Mouse (Mus musculus) heart, embryonic 13.5 days (tissue): Measurements from ENCODE around the gene Slc46a2. TPM values are rescaled to one million over a fixed set of nuclear protein-coding genes. Genes with fewer than 3 reads are reported as not detected.

Experiments
- ATAC-seq: fragments of 200-750 bp; cut with Nextera tagmentation; 2 replicates; pipeline ENCODE4 v1.8.0; 2017; ENCODE audit warnings: moderate TSS enrichment; ENCODE audit not compliant: insufficient number of reproducible peaks, low FRiP score, low TSS enrichment; ENCODE audit errors: extremely low read depth
- H3K27ac ChIP-seq: fragments of 300-500 bp; sonication (generic); replicated peaks from 2 replicates; pipeline ENCODE4 v1.5.1; 2015; ENCODE audit warnings: moderate library complexity, mild to moderate bottlenecking, inconsistent platforms
- H3K27me3 ChIP-seq: fragments of 300-500 bp; sonication (generic); replicated peaks from 2 replicates; pipeline ENCODE4 v1.6.1; 2015; ENCODE audit warnings: mild to moderate bottlenecking, inconsistent platforms
- H3K36me3 ChIP-seq: fragments of 300-500 bp; sonication (generic); 2 replicates; pipeline ENCODE4 v1.6.1; 2015; ENCODE audit warnings: mild to moderate bottlenecking, inconsistent platforms
- H3K4me1 ChIP-seq: fragments of 300-500 bp; sonication (generic); 2 replicates; pipeline ENCODE4 v1.6.1; 2015; ENCODE audit warnings: inconsistent platforms
- H3K4me2 ChIP-seq: fragments of 300-500 bp; sonication (generic); 2 replicates; pipeline ENCODE4 v1.6.1; 2015; ENCODE audit warnings: inconsistent platforms, mild to moderate bottlenecking, moderate library complexity
- H3K4me3 ChIP-seq: fragments of 300-500 bp; sonication (generic); 2 replicates; pipeline ENCODE4 v1.5.1; 2015; ENCODE audit warnings: moderate library complexity, mild to moderate bottlenecking, inconsistent platforms
- H3K9ac ChIP-seq: fragments of 300-500 bp; sonication (generic); 2 replicates; pipeline ENCODE4 v1.6.1; 2015; ENCODE audit warnings: inconsistent platforms, mild to moderate bottlenecking, moderate library complexity
- H3K9me3 ChIP-seq: fragments of 300-500 bp; sonication (generic); 2 replicates; pipeline ENCODE4 v1.6.1; 2016; ENCODE audit warnings: inconsistent platforms
- WGBS: fragments of 180-500 bp; shearing (Covaris S2); methylation state at CpG from one replicate; pipeline ENCODE4 v1.1.7; 2015; ENCODE audit warnings: mixed read lengths; 5-methylcytosine and 5-hydroxymethylcytosine counted together
- polyA plus RNA-seq: library from polyadenylated mRNA; unstranded; fragments of >200 nt; fragmentation: Nextera tagmentation; extraction: Ambion mirVana; gene quantifications from 2 replicates; pipeline ENCODE4 v1.2.1, GENCODE M21; 2015

Gene Slc46a2
- polyA plus RNA-seq, 1 experiment from 2014 or later = 0.74 TPM

- no peak overlapping the region for H3K4me3 ChIP-seq
- H3K4me2 ChIP-seq = no peak overlapping the region
- H3K9me3 ChIP-seq = no peaks in the 10 kb centered on the region
- no peak overlapping the region for H3K9ac ChIP-seq
- no peaks in the 10 kb centered on the region for H3K27me3 ChIP-seq
- peaks cover 37% of the 10 kb centered on the region for H3K4me1 ChIP-seq
- H3K36me3 ChIP-seq = peaks cover 40% of the 10 kb centered on the region
- peak overlapping the region; percentile 72 for H3K27ac ChIP-seq
- peak; percentile 34; the same call in 1 of the 2 replicates for ATAC-seq
- 45% methylated on average over 6 of the region's 6 CpGs for WGBS
Observed at GRCm38 (mm10) chr4:59890086-59890600, 24.7 kb downstream of the Slc46a2 start.

DNA sequence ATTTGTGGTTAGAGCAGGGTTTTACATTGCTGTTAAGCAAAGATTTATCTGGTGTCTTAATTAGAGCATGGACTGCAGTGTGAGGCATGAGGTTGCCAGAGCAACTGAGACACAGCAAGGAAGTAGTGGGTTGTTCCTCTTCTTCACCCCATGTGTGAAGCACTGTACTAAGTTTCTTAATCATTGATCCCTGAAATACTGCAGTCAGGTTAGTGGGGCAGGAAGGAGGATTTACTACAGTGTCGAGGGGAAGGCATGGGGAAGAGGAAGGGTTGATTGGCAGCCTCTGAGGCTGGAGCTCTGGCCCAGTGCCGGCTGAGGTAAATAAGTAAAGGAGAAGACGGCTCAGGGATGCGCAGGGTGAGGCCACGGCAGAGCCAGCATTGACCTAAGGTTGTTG, 26.8 kb downstream of the Slc46a2 start:
- no peak overlapping the region for H3K9ac ChIP-seq
- H3K4me1 ChIP-seq = peaks cover 33% of the 10 kb centered on the region
- H3K27ac ChIP-seq = no peak overlapping the region
- no peak for ATAC-seq
- H3K27me3 ChIP-seq = no peaks in the 10 kb centered on the region
- no peaks in the 10 kb centered on the region for H3K9me3 ChIP-seq
- H3K4me3 ChIP-seq = no peak overlapping the region
- peaks cover 30% of the 10 kb centered on the region for H3K36me3 ChIP-seq
- WGBS = 76% methylated on average over 5 of the region's 5 CpGs
- H3K4me2 ChIP-seq = no peak overlapping the region

GRCm38 (mm10) chr4:59887011-59887410, 27.8 kb downstream of the Slc46a2 start:
- peaks cover 34% of the 10 kb centered on the region for H3K36me3 ChIP-seq
- no peak overlapping the region for H3K27ac ChIP-seq
- no peak overlapping the region for H3K4me2 ChIP-seq
- H3K4me1 ChIP-seq = peaks cover 28% of the 10 kb centered on the region
- no peaks in the 10 kb centered on the region for H3K27me3 ChIP-seq
- 81% methylated on average over 5 of the region's 5 CpGs for WGBS
- no peak for ATAC-seq
- H3K9ac ChIP-seq = no peak overlapping the region
- H3K9me3 ChIP-seq = no peaks in the 10 kb centered on the region
- H3K4me3 ChIP-seq = no peak overlapping the region

DNA sequence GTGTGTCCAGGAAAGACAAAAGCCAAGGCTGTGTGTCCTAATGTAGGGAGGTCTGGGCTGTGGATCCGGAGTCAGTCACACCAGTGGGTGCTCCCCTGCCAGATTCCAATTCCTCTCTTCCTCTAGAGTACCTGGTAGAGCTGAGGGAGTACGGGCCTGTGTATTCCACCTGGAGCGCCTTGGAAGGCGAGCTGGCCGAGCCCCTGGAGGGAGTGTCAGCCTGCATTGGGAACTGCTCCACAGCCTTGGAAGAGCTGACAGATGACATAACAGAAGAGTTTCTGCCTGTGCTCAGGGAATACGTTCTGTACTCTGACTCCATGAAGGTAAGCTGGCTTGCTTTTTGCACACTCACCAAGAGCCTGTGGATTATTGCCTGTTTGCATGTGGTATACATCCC, 28.6 kb downstream of the Slc46a2 start:
- Histone ChIP-seq H3K27ac (no peak overlapping the region), H3K9me3 (no peaks in the 10 kb centered on the region), H3K4me3 (no peak overlapping the region), H3K4me1 (peaks cover 23% of the 10 kb centered on the region), H3K27me3 (no peaks in the 10 kb centered on the region), H3K9ac (no peak overlapping the region), H3K4me2 (no peak overlapping the region), H3K36me3 (peaks cover 41% of the 10 kb centered on the region)
- no peak for ATAC-seq
- 81% methylated on average over 6 of the region's 6 CpGs for WGBS

- no peak overlapping the region for H3K9ac ChIP-seq
- peaks cover 7% of the 10 kb centered on the region; the same call in 1 of the 2 replicates for H3K4me1 ChIP-seq
- H3K27ac ChIP-seq = peak overlapping the region; percentile 1; the same call in 1 of the 2 replicates
- H3K9me3 ChIP-seq = no peaks in the 10 kb centered on the region
- no peak for ATAC-seq
- no peaks in the 10 kb centered on the region for H3K27me3 ChIP-seq
- 71% methylated on average over 6 of the region's 6 CpGs for WGBS
- H3K4me2 ChIP-seq = no peak overlapping the region
- peaks cover 60% of the 10 kb centered on the region for H3K36me3 ChIP-seq
- no peak overlapping the region for H3K4me3 ChIP-seq
Observed at GRCm38 (mm10) chr4:59884136-59884696, 30.6 kb downstream of the Slc46a2 start.

- peaks cover 10% of the 10 kb centered on the region; the same call in 1 of the 2 replicates for H3K4me1 ChIP-seq
- H3K4me3 ChIP-seq = no peak overlapping the region
- H3K9ac ChIP-seq = no peak overlapping the region
- no peaks in the 10 kb centered on the region for H3K9me3 ChIP-seq
- H3K27me3 ChIP-seq = no peaks in the 10 kb centered on the region
- H3K36me3 ChIP-seq = peaks cover 51% of the 10 kb centered on the region
- 74% methylated on average over 2 of the region's 2 CpGs for WGBS
- no peak overlapping the region for H3K27ac ChIP-seq
- H3K4me2 ChIP-seq = no peak overlapping the region
- no peak for ATAC-seq
Observed at GRCm38 (mm10) chr4:59881210-59881609, 33.6 kb downstream of the Slc46a2 start.

GRCm38 (mm10) chr4:59880725-59881124, 34.1 kb downstream of the Slc46a2 start:
- H3K9ac ChIP-seq = no peak overlapping the region
- 79% methylated on average over 5 of the region's 5 CpGs for WGBS
- H3K27me3 ChIP-seq = no peaks in the 10 kb centered on the region
- peaks cover 50% of the 10 kb centered on the region for H3K36me3 ChIP-seq
- no peak for ATAC-seq
- peaks cover 10% of the 10 kb centered on the region; the same call in 1 of the 2 replicates for H3K4me1 ChIP-seq
- no peaks in the 10 kb centered on the region for H3K9me3 ChIP-seq
- no peak overlapping the region for H3K4me3 ChIP-seq
- H3K27ac ChIP-seq = no peak overlapping the region
- no peak overlapping the region for H3K4me2 ChIP-seq

DNA sequence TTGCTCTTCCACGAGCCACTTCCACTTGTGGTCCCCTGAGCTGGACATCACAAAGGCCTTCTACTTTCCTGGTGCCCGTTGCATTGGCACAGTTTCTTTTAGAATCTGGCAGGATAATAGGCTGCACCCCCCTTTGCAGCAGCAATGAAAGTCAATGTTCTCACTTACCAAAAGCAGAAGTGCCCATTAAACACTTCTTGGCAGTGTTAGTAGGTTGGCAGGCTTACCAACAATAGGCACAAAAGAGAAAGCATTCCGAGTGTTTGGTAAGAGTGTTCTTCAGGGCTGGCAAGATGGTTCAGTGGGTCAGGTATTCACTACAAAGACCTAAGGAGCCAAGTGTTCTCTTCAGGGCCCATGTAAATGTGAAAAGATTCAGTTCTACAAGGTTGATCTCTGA, 35.4 kb downstream of the Slc46a2 start:
- peaks cover 41% of the 10 kb centered on the region for H3K36me3 ChIP-seq
- ATAC-seq = no peak
- H3K27me3 ChIP-seq = no peaks in the 10 kb centered on the region
- peaks cover 9% of the 10 kb centered on the region; the same call in 1 of the 2 replicates for H3K4me1 ChIP-seq
- H3K9ac ChIP-seq = no peak overlapping the region
- no peak overlapping the region for H3K4me3 ChIP-seq
- 82% methylated on average over 3 of the region's 3 CpGs for WGBS
- H3K27ac ChIP-seq = no peak overlapping the region
- H3K4me2 ChIP-seq = no peak overlapping the region
- H3K9me3 ChIP-seq = no peaks in the 10 kb centered on the region

DNA sequence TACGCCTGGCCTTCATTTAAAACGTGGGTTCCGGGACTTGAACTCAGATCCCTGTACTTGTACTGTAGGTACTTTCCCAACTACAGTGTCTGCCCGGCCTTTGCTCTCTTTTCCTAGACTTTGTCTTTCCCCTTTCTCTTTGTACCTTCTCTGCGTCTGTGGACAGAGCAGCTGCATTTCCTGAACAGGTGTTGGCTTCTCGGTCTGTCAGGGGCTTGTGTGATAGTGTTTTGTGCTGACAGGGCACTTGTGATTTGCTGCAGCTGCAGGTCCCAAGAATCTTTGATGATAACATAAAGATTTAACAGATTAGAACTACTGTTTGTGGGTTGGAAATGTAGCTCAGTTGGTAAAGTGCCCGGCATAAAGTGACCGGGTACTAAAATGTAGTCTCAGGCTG, 36.3 kb downstream of the Slc46a2 start:
- no peak overlapping the region for H3K4me2 ChIP-seq
- 67% methylated on average over 8 of the region's 8 CpGs for WGBS
- no peaks in the 10 kb centered on the region for H3K27me3 ChIP-seq
- peaks cover 41% of the 10 kb centered on the region for H3K36me3 ChIP-seq
- 0 out of 2 replicates have a peak overlapping the region, but pooled peaks have one; percentile 16 for H3K9ac ChIP-seq
- H3K4me3 ChIP-seq = no peak overlapping the region
- H3K4me1 ChIP-seq = peaks cover 3% of the 10 kb centered on the region; the same call in 1 of the 2 replicates
- H3K9me3 ChIP-seq = no peaks in the 10 kb centered on the region
- no peak for ATAC-seq
- no peak overlapping the region for H3K27ac ChIP-seq

- ATAC-seq = no peak
- H3K9ac ChIP-seq = no peak overlapping the region
- WGBS = 84% methylated on average over 2 of the region's 2 CpGs
- H3K9me3 ChIP-seq = no peaks in the 10 kb centered on the region
- H3K27ac ChIP-seq = no peak overlapping the region
- no peak overlapping the region for H3K4me2 ChIP-seq
- H3K4me3 ChIP-seq = no peak overlapping the region
- peaks cover 30% of the 10 kb centered on the region for H3K36me3 ChIP-seq
- peaks cover 9% of the 10 kb centered on the region for H3K4me1 ChIP-seq
- no peaks in the 10 kb centered on the region for H3K27me3 ChIP-seq
Observed at GRCm38 (mm10) chr4:59877025-59877424, 37.8 kb downstream of the Slc46a2 start.

DNA sequence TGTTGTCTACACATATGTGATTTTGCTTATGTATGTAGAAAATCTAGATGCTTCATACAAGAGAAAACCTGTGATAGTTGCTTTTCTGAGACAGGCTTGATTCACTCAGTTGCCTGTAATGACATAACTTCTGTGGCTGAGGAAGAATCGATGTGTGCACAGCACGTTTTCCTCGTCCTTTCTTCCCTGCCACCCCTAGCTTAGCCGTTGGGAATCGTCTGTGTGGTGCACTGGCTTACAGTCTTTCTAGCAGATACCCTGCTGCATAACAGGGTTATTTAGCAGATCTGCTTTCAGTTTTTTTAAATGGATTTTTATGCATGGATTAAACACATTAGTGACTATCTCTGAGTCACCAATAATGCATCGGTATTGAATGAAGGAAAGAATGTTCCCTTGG, 38.3 kb downstream of the Slc46a2 start:
- Histone ChIP-seq H3K9me3 (no peaks in the 10 kb centered on the region), H3K27ac (no peak overlapping the region), H3K9ac (no peak overlapping the region), H3K4me2 (no peak overlapping the region), H3K27me3 (no peaks in the 10 kb centered on the region), H3K4me1 (peaks cover 9% of the 10 kb centered on the region), H3K36me3 (peaks cover 28% of the 10 kb centered on the region), H3K4me3 (no peak overlapping the region)
- WGBS = 77% methylated on average over 6 of the region's 6 CpGs
- ATAC-seq = no peak

GRCm38 (mm10) chr4:59873830-59874229, 41.0 kb downstream of the Slc46a2 start:
- Histone ChIP-seq H3K9me3 (no peaks in the 10 kb centered on the region), H3K4me2 (no peak overlapping the region), H3K9ac (no peak overlapping the region), H3K4me3 (no peak overlapping the region), H3K36me3 (peaks cover 4% of the 10 kb centered on the region; the same call in 1 of the 2 replicates), H3K27me3 (no peaks in the 10 kb centered on the region), H3K27ac (no peak overlapping the region), H3K4me1 (peaks cover 26% of the 10 kb centered on the region)
- no peak for ATAC-seq
- WGBS = 53% methylated on average over 5 of the region's 5 CpGs
